Mouse (Mus musculus) megakaryocyte, embryonic 14.5 days (primary cell): ENCODE data around the gene Ldb1. TPM values are rescaled to one million over a fixed set of nuclear protein-coding genes. Genes with fewer than 3 reads are reported as not detected.

Source experiments
- H3K27me3 ChIP-seq: replicated peaks from 2 replicates; pipeline ENCODE3; 2012; ENCODE audit warnings: inconsistent platforms
- H3K36me3 ChIP-seq: replicated peaks from 2 replicates; pipeline ENCODE3; 2012; ENCODE audit warnings: low read length, inconsistent platforms, mixed read lengths
- H3K4me1 ChIP-seq: 2 replicates; pipeline ENCODE4 v1.6.1; 2012; ENCODE audit warnings: inconsistent platforms
- H3K4me3 ChIP-seq: replicated peaks from 2 replicates; pipeline ENCODE3; 2012; ENCODE audit warnings: moderate library complexity, mild to moderate bottlenecking, inconsistent platforms
- H3K9me3 ChIP-seq: 2 replicates; pipeline ENCODE4 v1.6.1; 2012; ENCODE audit warnings: inconsistent platforms
- FLI1 ChIP-seq: IDR thresholded peaks from 2 replicates; pipeline ENCODE4 v1.6.1; 2012; ENCODE audit warnings: low read length, inconsistent platforms, mixed read lengths
- GATA1 ChIP-seq: IDR thresholded peaks from 3 replicates; pipeline ENCODE4 v1.6.1; 2012; ENCODE audit warnings: mixed read lengths, low read length, inconsistent platforms, borderline replicate concordance
- polyA plus RNA-seq: library from polyadenylated mRNA; stranded (reverse); fragments of >175 nt; gene quantifications from 2 replicates; pipeline ENCODE4 v1.2.3, GENCODE M21; 2012; ENCODE audit warnings: low replicate concordance; ENCODE audit not compliant: insufficient read depth

Ldb1 gene
- 349 and 424 TPM in 2 replicates for polyA plus RNA-seq

DNA sequence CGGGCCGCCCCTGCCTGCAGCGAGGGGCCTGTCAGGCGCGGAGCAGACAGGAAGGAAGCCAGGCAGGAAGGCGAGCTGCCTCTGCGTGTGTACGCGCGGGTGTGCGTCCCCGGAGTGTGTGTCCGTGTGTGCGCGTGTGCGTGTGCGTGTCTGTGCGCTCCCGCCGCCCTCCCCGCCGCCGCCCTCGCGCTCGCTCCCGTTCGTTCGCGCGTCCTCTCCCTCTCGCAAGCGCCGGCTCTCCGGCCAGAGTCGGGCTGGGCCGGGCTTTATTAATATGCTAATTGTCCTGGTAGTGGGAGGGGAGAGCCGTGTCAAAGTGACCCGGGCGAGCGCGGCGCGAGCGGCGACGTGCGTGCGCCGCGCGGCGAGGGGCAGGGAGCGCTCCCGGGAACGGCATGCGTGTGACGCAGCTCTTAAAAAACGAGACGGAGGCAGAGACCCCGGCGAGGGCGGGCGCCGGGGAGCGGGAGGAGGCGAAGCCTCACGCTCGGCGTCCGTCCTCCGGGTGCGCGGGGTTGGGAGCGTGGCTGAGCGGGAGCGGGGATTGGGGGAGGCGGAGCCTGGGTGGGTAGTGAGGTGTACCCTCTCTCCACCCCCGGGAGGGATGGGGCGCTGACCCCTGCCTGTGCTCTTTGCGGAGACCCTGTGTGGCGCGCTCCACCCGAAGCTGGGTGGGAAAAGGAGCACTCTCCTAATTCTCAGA lies at the start of gene Ldb1:
Ldb1 (minus strand) TSS at position 222 of the 703 bp plus-strand sequence.
- H3K4me1 ChIP-seq, result peaks cover 76% of the 10 kb centered on the region

DNA sequence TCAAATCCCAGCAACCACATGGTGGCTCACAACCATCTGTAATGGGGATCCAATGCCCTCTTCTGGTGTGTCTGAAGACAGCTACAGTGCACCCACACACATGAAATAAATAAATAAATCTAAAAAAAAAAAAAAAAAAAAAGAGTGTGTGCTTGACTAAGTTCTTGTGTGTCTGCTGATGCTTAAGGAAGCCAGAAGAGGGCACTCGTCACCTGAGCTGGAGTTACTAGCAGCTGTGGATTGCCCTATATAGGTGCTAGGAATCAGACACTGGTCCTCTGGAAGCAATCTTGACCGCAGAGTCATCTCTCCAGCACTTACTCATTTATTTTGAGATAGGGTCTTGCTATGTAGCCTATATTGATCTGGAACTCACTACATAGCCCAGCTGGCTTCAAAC lies 49.1 kb upstream of the Ldb1 start:
- H3K4me1 ChIP-seq, result peaks cover 3% of the 10 kb centered on the region; the same call in 1 of the 2 replicates
- no peaks in the 10 kb centered on the region for H3K36me3 ChIP-seq
- H3K27me3 ChIP-seq, result peaks cover 16% of the 10 kb centered on the region
- peaks cover 9% of the 10 kb centered on the region; the same call in 1 of the 2 replicates for H3K9me3 ChIP-seq
- TF ChIP-seq FLI1 (no peak), GATA1 (no peak)
- H3K4me3 ChIP-seq, result no peak overlapping the region

More for the DNA sequence above, at the start of gene Ldb1:
- Histone ChIP-seq H3K36me3 (peaks cover 5% of the 10 kb centered on the region), H3K4me3 (peak within 1 kb of the TSS; percentile 100), H3K27me3 (no peaks in the 10 kb centered on the region), H3K9me3 (no peaks in the 10 kb centered on the region)
- TF ChIP-seq GATA1, result no peak
- TF ChIP-seq FLI1, result no peak

DNA sequence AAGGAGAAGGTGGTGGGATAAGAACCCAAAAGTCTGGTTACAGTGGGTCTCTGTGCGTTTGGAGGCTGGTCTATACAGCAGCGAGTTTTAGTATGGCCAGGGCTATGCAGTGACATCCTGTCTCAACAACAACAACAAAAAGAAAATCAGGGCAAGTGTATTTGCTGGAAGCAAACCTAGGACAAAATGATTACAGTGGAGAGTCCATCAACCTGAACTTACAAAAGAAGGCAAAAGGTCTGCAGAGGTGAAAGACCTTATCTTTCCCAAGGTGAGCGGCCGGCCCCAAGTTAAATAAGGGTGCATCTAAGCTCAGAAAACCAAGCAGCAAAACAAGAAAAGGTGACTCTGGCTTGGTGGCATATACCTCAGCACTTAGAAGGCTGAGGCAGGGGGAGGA lies 46.6 kb upstream of the Ldb1 start:
- peaks cover 16% of the 10 kb centered on the region for H3K27me3 ChIP-seq

DNA sequence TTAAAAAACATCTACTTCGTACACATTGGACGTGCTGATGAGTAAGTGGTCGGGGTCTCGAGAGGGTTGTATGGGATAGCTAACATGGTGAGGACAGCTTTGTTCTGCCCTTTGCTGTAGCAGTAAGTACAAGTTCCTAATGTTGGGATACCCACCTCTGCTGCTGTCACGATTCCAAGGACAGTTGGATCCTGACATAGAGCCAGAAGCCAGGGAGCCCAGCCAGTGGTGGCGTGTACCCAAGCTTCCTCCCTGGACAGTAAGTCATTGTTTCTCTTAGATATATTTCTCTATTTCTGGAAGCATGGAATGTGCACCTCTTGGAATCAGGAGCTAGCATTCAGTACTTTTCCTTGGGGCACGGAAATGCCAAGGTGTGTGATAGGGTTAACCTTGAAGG lies 42.9 kb upstream of the Ldb1 start:
- Histone ChIP-seq H3K4me1 (no peaks in the 10 kb centered on the region), H3K4me3 (no peak overlapping the region), H3K9me3 (no peaks in the 10 kb centered on the region), H3K36me3 (peaks cover 28% of the 10 kb centered on the region), H3K27me3 (peaks cover 14% of the 10 kb centered on the region)
- TF ChIP-seq GATA1 (no peak), FLI1 (no peak)

More for the DNA sequence above, 46.6 kb upstream of the Ldb1 start:
- no peak for TF ChIP-seq GATA1
- Histone ChIP-seq H3K4me3 (no peak overlapping the region), H3K36me3 (no peaks in the 10 kb centered on the region), H3K4me1 (no peaks in the 10 kb centered on the region), H3K9me3 (peaks cover 6% of the 10 kb centered on the region; the same call in 1 of the 2 replicates)

DNA sequence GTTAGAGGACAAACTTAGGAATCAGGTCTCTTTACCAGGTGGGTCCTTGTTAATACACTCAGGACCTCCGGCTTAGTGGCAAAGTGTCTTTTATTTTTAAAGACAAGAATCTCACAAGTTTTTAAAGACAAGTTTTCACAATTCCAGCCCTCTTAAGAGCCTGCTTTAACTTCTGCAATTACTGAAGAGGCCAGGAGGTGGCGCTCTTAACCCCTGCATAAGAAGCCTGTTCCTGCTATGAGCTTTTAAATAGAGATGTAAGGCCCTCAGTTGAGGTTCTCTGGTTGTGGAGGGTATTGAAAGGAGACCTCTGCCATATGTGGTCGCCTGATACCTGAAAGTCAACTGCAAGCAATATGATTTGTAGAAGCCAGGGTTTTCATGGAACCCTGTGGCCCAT lies 41.3 kb upstream of the Ldb1 start:
- H3K4me3 ChIP-seq, result no peak overlapping the region
- peaks cover 4% of the 10 kb centered on the region for H3K27me3 ChIP-seq
- peaks cover 43% of the 10 kb centered on the region for H3K36me3 ChIP-seq
- no peaks in the 10 kb centered on the region for H3K9me3 ChIP-seq
- H3K4me1 ChIP-seq, result no peaks in the 10 kb centered on the region
- no peak for TF ChIP-seq GATA1
- TF ChIP-seq FLI1, result no peak

DNA sequence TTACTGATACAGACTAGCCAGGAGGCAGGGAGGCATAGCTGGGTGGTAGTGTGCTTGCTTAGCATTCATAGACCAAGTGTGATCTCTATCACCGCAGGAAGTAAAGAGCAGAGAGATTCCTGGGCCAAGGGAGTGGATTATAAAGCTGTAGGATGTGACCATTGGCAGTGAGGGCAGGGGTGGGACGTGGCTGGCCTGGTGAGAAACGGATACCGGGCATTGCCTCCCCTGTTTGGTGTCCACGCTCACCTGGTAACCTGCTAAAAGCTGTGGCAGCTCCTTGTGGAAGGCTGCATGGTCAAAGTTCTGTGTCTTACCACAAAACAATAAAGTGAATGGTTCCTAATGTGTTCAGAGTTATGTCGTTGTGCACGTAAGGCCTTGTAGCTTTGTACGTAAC lies 40.2 kb upstream of the Ldb1 start:
- no peaks in the 10 kb centered on the region for H3K4me1 ChIP-seq
- no peak overlapping the region for H3K4me3 ChIP-seq
- no peaks in the 10 kb centered on the region for H3K9me3 ChIP-seq
- H3K27me3 ChIP-seq, result peaks cover 4% of the 10 kb centered on the region
- H3K36me3 ChIP-seq, result peaks cover 55% of the 10 kb centered on the region
- TF ChIP-seq FLI1 (no peak), GATA1 (no peak)

DNA sequence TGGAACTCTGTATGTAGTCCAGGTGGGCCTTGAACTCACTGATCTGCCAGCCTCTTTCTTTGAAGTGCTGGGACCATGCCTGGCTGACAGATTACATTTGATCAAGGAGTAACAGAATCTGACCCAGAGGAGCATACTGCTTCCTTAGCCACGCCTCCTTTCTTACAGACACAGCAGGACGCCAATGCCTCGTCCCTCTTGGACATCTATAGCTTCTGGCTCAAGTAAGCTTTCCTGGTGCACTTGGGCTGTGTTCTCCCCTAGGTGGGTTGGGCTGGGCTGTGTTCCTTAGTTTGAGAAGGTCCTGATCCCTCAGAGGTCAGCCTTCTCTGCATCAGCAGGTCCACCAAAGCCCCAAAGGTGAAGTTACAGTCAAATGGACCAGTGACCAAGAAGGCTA lies 33.5 kb upstream of the Ldb1 start:
- Histone ChIP-seq H3K4me1 (peaks cover 29% of the 10 kb centered on the region), H3K9me3 (no peaks in the 10 kb centered on the region), H3K4me3 (no peak overlapping the region), H3K36me3 (peaks cover 64% of the 10 kb centered on the region), H3K27me3 (no peaks in the 10 kb centered on the region)
- TF ChIP-seq FLI1 (no peak), GATA1 (no peak)

DNA sequence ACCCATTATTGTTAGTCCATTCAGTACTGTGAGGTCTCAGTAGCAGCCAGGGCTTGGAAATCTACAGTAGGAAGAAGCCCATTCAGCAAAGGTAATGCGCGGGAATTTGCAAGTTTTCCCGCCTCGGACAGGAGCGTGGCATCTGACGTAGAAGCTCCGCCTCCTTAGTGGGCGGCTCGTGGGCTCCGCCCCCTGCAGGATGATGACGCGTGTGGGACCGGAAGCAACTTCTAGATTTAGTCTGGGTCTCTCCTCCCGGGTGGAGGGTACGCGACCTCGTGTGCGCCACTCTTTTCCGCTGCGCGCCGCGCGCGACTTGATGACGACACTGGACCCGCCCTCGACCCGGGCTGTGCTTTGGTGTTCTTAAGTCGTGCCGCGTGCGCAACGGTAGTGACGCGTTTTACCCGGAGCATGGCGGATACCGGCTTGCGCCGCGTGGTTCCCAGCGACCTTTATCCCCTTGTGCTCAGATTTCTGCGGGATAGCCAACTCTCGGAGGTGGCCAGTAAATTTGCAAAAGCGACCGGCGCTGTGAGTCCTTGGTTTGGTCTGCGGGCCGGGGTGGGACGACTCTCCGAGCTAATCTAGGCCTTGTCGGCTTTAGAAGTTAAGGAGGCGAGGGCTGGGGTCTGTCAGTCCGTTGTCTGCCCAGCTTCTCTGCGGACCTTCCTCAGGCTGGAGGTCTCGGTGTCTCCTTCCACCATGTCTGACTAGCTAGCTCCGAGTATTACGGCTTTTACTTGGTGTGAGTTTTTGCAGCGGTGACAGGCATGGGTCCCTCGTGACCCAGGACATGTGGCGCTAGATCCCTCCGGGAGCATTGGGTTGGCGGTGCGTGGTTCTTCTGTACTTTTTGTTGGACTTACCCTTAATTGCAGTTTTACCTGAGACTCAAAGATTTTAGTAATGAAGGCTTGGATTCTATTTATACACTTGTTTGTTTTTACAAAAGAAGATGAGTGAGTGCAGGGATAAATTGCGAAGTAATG lies 30.9 kb upstream of the Ldb1 start, which contains the start of gene Nolc1:
Nolc1 (plus strand) TSS at position 248 of the 992 bp plus-strand sequence.
- H3K4me1 ChIP-seq, result peaks cover 34% of the 10 kb centered on the region
- no peaks in the 10 kb centered on the region for H3K27me3 ChIP-seq
- TF ChIP-seq FLI1, result peak; percentile 90
- TF ChIP-seq GATA1, result no peak
- peaks cover 64% of the 10 kb centered on the region for H3K36me3 ChIP-seq
- H3K4me3 ChIP-seq, result peak within 1 kb of the TSS; percentile 99
- H3K9me3 ChIP-seq, result no peaks in the 10 kb centered on the region

DNA sequence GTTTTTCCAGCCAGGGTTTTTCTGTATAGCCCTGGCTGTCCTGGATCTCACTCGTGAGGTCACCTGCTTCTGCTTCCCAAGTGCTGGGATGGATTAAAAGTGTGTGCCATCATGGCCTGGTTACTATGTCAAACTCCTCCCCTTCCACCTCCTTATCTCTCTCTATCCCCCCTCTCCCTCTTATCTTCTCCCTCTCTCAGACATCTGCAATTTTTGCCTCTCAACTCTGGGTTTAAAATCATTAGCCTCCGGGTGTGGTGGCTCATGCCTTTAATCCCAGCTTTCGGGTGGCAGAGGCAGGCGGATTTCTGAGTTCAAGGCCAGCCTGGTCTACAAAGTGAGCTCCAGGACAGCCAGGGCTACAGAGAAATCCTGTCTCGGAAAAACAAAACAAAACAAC lies 29.3 kb upstream of the Ldb1 start:
- H3K4me1 ChIP-seq, result peaks cover 34% of the 10 kb centered on the region
- H3K36me3 ChIP-seq, result peaks cover 61% of the 10 kb centered on the region
- H3K4me3 ChIP-seq, result no peak overlapping the region
- H3K27me3 ChIP-seq, result no peaks in the 10 kb centered on the region
- no peak for TF ChIP-seq FLI1
- no peak for TF ChIP-seq GATA1
- no peaks in the 10 kb centered on the region for H3K9me3 ChIP-seq
